ENCODE assay signal across 22 mouse cellular contexts in the genomic region with DNA sequence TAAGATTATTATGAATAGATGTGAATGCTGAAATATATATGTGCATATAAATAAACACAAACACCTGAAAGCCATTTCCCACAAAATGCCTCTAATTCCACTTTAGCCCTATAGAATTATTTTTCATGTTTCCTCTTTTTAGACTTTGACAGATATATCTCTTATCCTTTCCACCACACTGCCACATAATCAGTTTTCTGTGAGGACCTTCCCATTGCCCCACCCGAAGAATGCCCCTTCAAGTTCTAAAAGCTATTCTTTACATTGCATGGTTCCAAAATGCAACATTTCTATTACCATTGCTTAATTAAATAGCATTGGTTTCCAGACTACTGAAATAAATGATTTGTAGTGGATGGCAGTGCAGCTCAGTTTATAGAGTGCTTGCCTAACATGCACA.
"Had no signal": no experiment of that assay in that cellular context is flagged by ENCODE, and none has a peak within 500 bp of the region (broad histone marks: within the 10 kb centered on the region; RNA-seq: fewer than 3 reads in every experiment).

No protein-coding gene starts in this region.

- H3K36me3 ChIP-seq: heart, embryonic 15.5 days; hindbrain, embryonic 15.5 days; intestine, embryonic 15.5 days; limb, embryonic 12.5 days had no signal

- H3K27me3 ChIP-seq: heart, embryonic 13.5 days; heart, embryonic 15.5 days; hindbrain, embryonic 13.5 days; hindbrain, embryonic 15.5 days; intestine, embryonic 15.5 days; limb, embryonic 12.5 days had no signal

- ATAC-seq: inflammation-experienced regulatory T-cells, adult 6 months; intestine, embryonic 15.5 days; intestine, postnatal 0 days had no signal

- H3K9ac ChIP-seq: heart, embryonic 13.5 days; heart, embryonic 15.5 days; hindbrain, embryonic 13.5 days; hindbrain, embryonic 15.5 days; intestine, embryonic 15.5 days; limb, embryonic 12.5 days had no signal

- H3K27ac ChIP-seq: heart, adult 2 months; heart, embryonic 13.5 days; heart, embryonic 15.5 days; hindbrain, embryonic 13.5 days; hindbrain, embryonic 15.5 days; intestine, embryonic 15.5 days; left cerebral cortex, adult 2 months; limb, embryonic 10.5 days; limb, embryonic 12.5 days had no signal

- DNase-seq: gastrocnemius, postnatal 14 days; gastrocnemius, postnatal 36 days; heart, adult 11 months; heart, adult 2 months; heart, postnatal 14 days; heart, postnatal 36 days; kidney, adult 18-20 months; kidney, adult 8-10 months; kidney, postnatal 10 days; kidney, postnatal 25 days; kidney, postnatal 4 days had no signal

- H3K9me3 ChIP-seq: heart, embryonic 13.5 days; heart, embryonic 15.5 days; hindbrain, embryonic 13.5 days; hindbrain, embryonic 15.5 days; intestine, embryonic 15.5 days; limb, embryonic 10.5 days; limb, embryonic 12.5 days had no signal

- H3K4me1 ChIP-seq: intestine, embryonic 15.5 days; limb, embryonic 10.5 days; limb, embryonic 12.5 days had no signal

- H3K4me3 ChIP-seq: heart, adult 2 months; heart, embryonic 13.5 days; heart, embryonic 15.5 days; hindbrain, embryonic 13.5 days; hindbrain, embryonic 15.5 days; intestine, embryonic 15.5 days; left cerebral cortex, adult 2 months; limb, embryonic 10.5 days; limb, embryonic 12.5 days had no signal

- H3K4me2 ChIP-seq: heart, embryonic 11.5 days; heart, embryonic 13.5 days; heart, embryonic 15.5 days; hindbrain, embryonic 13.5 days; hindbrain, embryonic 15.5 days; intestine, embryonic 15.5 days; limb, embryonic 12.5 days had no signal
